ENCODE assay signal across 7 mouse cellular contexts in the genomic region with DNA sequence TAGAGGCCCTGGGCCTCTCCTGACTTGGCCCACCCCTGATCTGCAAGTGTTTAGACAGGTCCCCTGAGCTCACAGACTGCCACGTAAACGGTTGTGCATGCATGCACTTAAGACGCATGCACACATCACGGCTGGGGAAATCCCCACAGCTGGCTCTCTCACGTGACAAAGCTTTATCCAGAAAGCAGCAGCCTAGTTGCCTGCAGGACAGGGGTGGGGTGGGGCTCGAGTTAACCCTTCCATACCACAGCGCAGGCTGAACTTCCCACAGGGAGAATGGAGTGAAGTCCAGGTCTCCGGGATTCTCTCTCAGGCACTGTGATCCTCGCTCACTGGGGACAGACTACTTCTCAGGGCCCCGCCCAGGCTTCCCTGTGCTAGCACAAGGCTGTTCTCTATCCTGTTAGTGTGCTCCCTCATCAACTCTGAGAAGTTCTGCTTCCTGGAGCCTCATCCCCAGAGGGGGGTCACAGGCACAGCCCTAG.
DNase-seq lines count a peak whose midpoint lies in the region; ATAC-seq and TF ChIP-seq lines count a peak whose summit lies in the region.

No protein-coding gene starts in this region.

- no peak for TF ChIP-seq CTCF in embryonic fibroblast, embryonic 13.5 days (IDR thresholded peaks at IDR 0.05; ENCODE audit: borderline replicate concordance, insufficient read depth, low read length)

- no peaks in the 10 kb centered on the region for H3K27me3 ChIP-seq in hindbrain, embryonic 11.5 days (ENCODE audit: control insufficient read depth, insufficient read depth, low read length)
- H3K27me3 ChIP-seq in liver, embryonic 11.5 days (replicated peaks; ENCODE audit: control insufficient read depth, insufficient read depth, low read length) = no peaks in the 10 kb centered on the region
- no peaks in the 10 kb centered on the region for H3K27me3 ChIP-seq in neural tube, embryonic 11.5 days (ENCODE audit: control insufficient read depth, insufficient read depth, low read length)

- DNase-seq in T-cell, adult 2 months (ENCODE audit: low spot score) = peak; percentile 77
- peak; percentile 64 for DNase-seq in hindbrain, embryonic 11.5 days (ENCODE audit: low spot score)
- peak; percentile 58 for DNase-seq in liver, embryonic 11.5 days (ENCODE audit: low spot score)
- peak; percentile 69 for DNase-seq in neural tube, embryonic 11.5 days (ENCODE audit: low spot score)
- DNase-seq in left cerebral cortex, adult 18-20 months (ENCODE audit: low spot score in 2 of 2) = no peak
- no peak for DNase-seq in frontal cortex, postnatal 14 days (ENCODE audit: low spot score in 2 of 2)

- no peaks in the 10 kb centered on the region for H3K9me3 ChIP-seq in hindbrain, embryonic 11.5 days (ENCODE audit: control insufficient read depth, low read length)
- H3K9me3 ChIP-seq in liver, embryonic 11.5 days (ENCODE audit: control insufficient read depth, low read length) = no peaks in the 10 kb centered on the region
- H3K9me3 ChIP-seq in neural tube, embryonic 11.5 days (ENCODE audit: control insufficient read depth, low read length) = no peaks in the 10 kb centered on the region

- no peak overlapping the region for H3K4me3 ChIP-seq in embryonic fibroblast, embryonic 13.5 days (ENCODE audit: insufficient read depth, low read length)
- H3K4me3 ChIP-seq in hindbrain, embryonic 11.5 days (ENCODE audit: low read depth, low read length) = no peak overlapping the region
- no peak overlapping the region for H3K4me3 ChIP-seq in liver, embryonic 11.5 days (ENCODE audit: low read depth, low read length)
- H3K4me3 ChIP-seq in neural tube, embryonic 11.5 days (ENCODE audit: low read depth, low read length) = no peak overlapping the region

- no peak overlapping the region for H3K9ac ChIP-seq in hindbrain, embryonic 11.5 days (ENCODE audit: low read depth, low read length)
- H3K9ac ChIP-seq in liver, embryonic 11.5 days (ENCODE audit: low read depth, low read length) = no peak overlapping the region
- H3K9ac ChIP-seq in neural tube, embryonic 11.5 days (ENCODE audit: low read length) = no peak overlapping the region

- H3K4me2 ChIP-seq in hindbrain, embryonic 11.5 days (replicated peaks; ENCODE audit: low read depth, low read length) = no peak overlapping the region
- H3K4me2 ChIP-seq in liver, embryonic 11.5 days = no peak overlapping the region; the same call in 1 of the 2 replicates
- no peak overlapping the region for H3K4me2 ChIP-seq in neural tube, embryonic 11.5 days (ENCODE audit: low read depth)

- WGBS in hindbrain, embryonic 11.5 days = 20% methylated on average over 10 of the region's 10 CpGs
- WGBS in liver, embryonic 11.5 days = 37% methylated on average over 10 of the region's 10 CpGs
- WGBS in neural tube, embryonic 11.5 days = 25% methylated on average over 10 of the region's 10 CpGs

- H3K27ac ChIP-seq in embryonic fibroblast, embryonic 13.5 days (ENCODE audit: insufficient read depth, low read length) = peak overlapping the region; percentile 88
- 0 out of 2 replicates have a peak overlapping the region, but pooled peaks have one; percentile 39 for H3K27ac ChIP-seq in hindbrain, embryonic 11.5 days (ENCODE audit: low read depth, low read length)
- peak overlapping the region; percentile 28; the same call in 1 of the 2 replicates for H3K27ac ChIP-seq in liver, embryonic 11.5 days (ENCODE audit: low read depth, low read length)
- H3K27ac ChIP-seq in neural tube, embryonic 11.5 days (ENCODE audit: low read depth, low read length) = peak overlapping the region; percentile 35; the same call in 1 of the 2 replicates

- no peaks in the 10 kb centered on the region for H3K36me3 ChIP-seq in hindbrain, embryonic 11.5 days (ENCODE audit: control insufficient read depth, insufficient read depth, low read length)
- H3K36me3 ChIP-seq in liver, embryonic 11.5 days (ENCODE audit: control insufficient read depth, insufficient read depth, low read length) = no peaks in the 10 kb centered on the region
- H3K36me3 ChIP-seq in neural tube, embryonic 11.5 days (ENCODE audit: control insufficient read depth, insufficient read depth, low read length) = no peaks in the 10 kb centered on the region

- peak; percentile 18; the same call in 1 of the 2 replicates for ATAC-seq in hindbrain, embryonic 11.5 days (ENCODE audit: low FRiP score)
- peak; percentile 58 for ATAC-seq in liver, embryonic 11.5 days (replicated peaks; ENCODE audit: low FRiP score)
- 0 out of 2 replicates have a peak, but pooled peaks have one; percentile 33 for ATAC-seq in neural tube, embryonic 11.5 days (ENCODE audit: insufficient read depth, low FRiP score, low TSS enrichment)

- peaks cover 11% of the 10 kb centered on the region for H3K4me1 ChIP-seq in embryonic fibroblast, embryonic 13.5 days (ENCODE audit: control insufficient read depth, insufficient read depth, low read length)
- H3K4me1 ChIP-seq in hindbrain, embryonic 11.5 days (replicated peaks; ENCODE audit: control insufficient read depth, insufficient read depth, low read length) = peaks cover 23% of the 10 kb centered on the region
- H3K4me1 ChIP-seq in liver, embryonic 11.5 days (replicated peaks; ENCODE audit: control insufficient read depth, insufficient read depth, low read length) = peaks cover 9% of the 10 kb centered on the region
- peaks cover 31% of the 10 kb centered on the region for H3K4me1 ChIP-seq in neural tube, embryonic 11.5 days (ENCODE audit: control insufficient read depth, insufficient read depth, low read length)

- TF ChIP-seq POLR2A in embryonic fibroblast, embryonic 13.5 days (IDR thresholded peaks at IDR 0.05; ENCODE audit: low read depth, low read length) = peak; percentile 2; the same call in 1 of the 2 replicates

Comparison
In these comparisons a context has a peak if more than half of its experiments do, and no peak if none do; other contexts are left out.
1. DNase-seq: peak in T-cell, adult 2 months (single experiment), hindbrain, embryonic 11.5 days (single experiment), liver, embryonic 11.5 days (single experiment) and neural tube, embryonic 11.5 days (single experiment); none in left cerebral cortex, adult 18-20 months (0 of 2) and frontal cortex, postnatal 14 days (0 of 2).
2. H3K27ac ChIP-seq: peak in every context shown above with its lines; median percentile 88 in embryonic fibroblast, embryonic 13.5 days; 39 in hindbrain, embryonic 11.5 days; 35 in neural tube, embryonic 11.5 days; 28 in liver, embryonic 11.5 days.
3. Peak in every context shown above with its lines, with median percentiles within 50 percentile points of each other: ATAC-seq.